Mouse (Mus musculus): ENCODE results near the gene Ppp1r14a.

Ppp1r14a gene

GRCm38 (mm10) chr7:29288942-29289638 lies at the start of gene Ppp1r14a:
Gene Ppp1r14a (plus strand): TSS chr7:29289308.
- CTCF ChIA-PET: interaction anchor here (0.6 to 6.0 kb wide), 51 partner anchors 8 to 1422 kb away, joined by 3 to 50 read pairs (median 4); partner anchors contain the start of genes 2200002D01Rik (in 2 of the 4), Ryr1 (in 2 of the 4), Catsperg1 (in 1 of the 4) and Dpf1 (in 1 of the 4)
- POLR2A ChIA-PET: interaction anchor here in 3 of 4 experiments (0.6 to 3.9 kb wide), 24 partner anchors 8 to 327 kb away, joined by 3 to 26 read pairs (median 3); partner anchors contain the start of genes Yif1b (in 2 of the 3), 2200002D01Rik (in 1 of the 3), Actn4 (in 1 of the 3) and Sipa1l3 (in 1 of the 3)

DNA sequence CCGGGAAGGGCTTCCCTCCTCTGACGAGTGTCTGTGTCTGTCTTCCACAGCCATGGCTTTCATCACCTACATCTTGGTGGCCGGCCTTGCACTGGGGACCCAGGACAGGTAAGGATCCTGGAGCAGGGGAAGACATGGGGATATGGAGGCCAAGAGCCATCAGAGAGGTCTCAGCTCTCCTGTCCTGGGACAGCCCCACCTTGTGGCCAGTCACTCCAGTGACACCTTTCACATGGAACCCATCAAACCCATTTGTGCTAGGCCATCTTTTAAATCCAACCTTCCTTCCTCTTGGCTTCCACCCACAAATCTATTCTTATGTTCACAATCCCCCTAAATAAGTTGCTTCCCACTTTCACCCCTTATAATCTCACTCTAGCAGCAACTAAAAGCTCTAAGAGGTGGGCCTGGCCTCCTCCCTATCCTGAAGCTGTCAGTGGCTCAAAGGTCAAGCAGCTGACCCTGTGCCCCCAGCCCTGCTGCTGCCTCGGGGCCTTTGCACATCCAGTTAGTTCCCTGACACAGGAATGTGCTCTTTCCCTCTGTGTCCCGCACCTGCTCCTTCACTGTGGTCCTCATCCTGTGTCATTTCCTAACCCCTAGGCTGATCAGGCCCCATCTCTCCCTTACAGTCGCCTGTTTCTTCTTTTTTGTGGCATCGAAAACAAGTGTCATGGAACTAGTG lies 44.2 kb upstream of the Ppp1r14a start:
- ChIA-PET CTCF (interaction anchor here (0.5 to 1.9 kb wide), 38 partner anchors 9 to 1087 kb away, joined by 3 to 9 read pairs (median 4); partner anchors contain the start of genes Kcnk6 (in 1 of the 4), Mrps12 (in 1 of the 4), Ppp1r14a (in 1 of the 4) and Psmd8 (in 1 of the 4)), POLR2A (interaction anchor here (0.6 to 2.2 kb wide), 18 partner anchors 10 to 118 kb away, joined by 3 to 11 read pairs (median 4); partner anchors contain the start of genes Psmd8 (in 3 of the 4), Ggn (in 1 of the 4), Kcnk6 (in 1 of the 4) and Spint2 (in 1 of the 4))

- CTCF ChIA-PET: interaction anchor here in 2 of 4 experiments (0.6 to 3.6 kb wide), 7 partner anchors 8 to 89 kb away, joined by 3 to 27 read pairs (median 13); partner anchors contain the start of genes Kcnk6 (in 1 of the 2), Psmd8 (in 1 of the 2) and Yif1b (in 1 of the 2)
- POLR2A ChIA-PET: interaction anchor here in 3 of 4 experiments (0.6 to 4.0 kb wide), 10 partner anchors 8 to 207 kb away, joined by 3 to 33 read pairs (median 8); partner anchors contain the start of genes Yif1b (in 3 of the 3), Ggn (in 1 of the 3), Psmd8 (in 1 of the 3) and Spint2 (in 1 of the 3)
Measured at GRCm38 (mm10) chr7:29246015-29246414, 43.1 kb upstream of the Ppp1r14a start.

DNA sequence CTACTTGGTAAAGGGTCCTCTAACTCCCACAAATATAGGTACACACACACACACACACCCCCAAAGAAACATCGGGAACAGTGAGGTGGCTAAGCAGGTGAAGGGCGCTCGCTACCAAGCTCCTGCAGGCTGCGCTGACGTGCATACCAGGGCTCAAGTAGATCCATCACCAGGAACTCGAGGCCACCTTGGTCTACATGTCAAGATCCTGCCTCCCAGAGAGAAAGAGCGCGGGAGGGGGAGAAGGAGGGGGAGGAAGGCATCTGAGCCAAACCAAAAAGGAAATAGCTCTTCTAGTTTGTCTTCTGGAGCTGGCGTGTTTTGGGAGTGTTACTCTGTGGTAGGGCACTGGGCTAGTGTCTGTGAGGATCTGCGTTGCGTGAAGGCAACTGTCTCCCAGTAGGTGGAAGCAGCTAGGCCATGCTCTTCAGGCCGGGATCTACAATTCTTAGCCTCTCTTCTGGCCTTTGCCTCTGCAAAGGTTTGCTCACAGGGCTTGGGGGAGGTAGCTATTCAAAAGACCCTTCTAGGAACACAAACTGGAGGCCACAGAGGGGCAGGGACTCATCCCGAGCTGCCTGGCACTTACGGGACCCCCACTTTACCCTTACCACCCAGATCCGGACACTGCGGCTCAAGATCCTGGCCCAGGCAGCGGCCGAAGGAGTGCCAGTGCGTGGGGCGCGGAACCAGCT lies 42.3 kb upstream of the Ppp1r14a start:
- ChIA-PET POLR2A (interaction anchor here (0.6 to 4.0 kb wide), 37 partner anchors 9 to 397 kb away, joined by 3 to 33 read pairs (median 5); partner anchors contain the start of genes Yif1b (in 4 of the 4), Fam98c (in 2 of the 4), Ggn (in 2 of the 4) and Ppp1r14a (in 2 of the 4)), CTCF (interaction anchor here in 3 of 4 experiments (0.6 to 3.6 kb wide), 34 partner anchors 8 to 1940 kb away, joined by 3 to 27 read pairs (median 4); partner anchors contain the start of genes Yif1b (in 2 of the 3), Kcnk6 (in 1 of the 3), Ppp1r14a (in 1 of the 3) and Psmd8 (in 1 of the 3))

- POLR2A ChIA-PET: interaction anchor here in 3 of 4 experiments (0.6 to 4.0 kb wide), 45 partner anchors 9 to 397 kb away, joined by 3 to 33 read pairs (median 5); partner anchors contain the start of genes Yif1b (in 3 of the 3), Fam98c (in 2 of the 3), Ggn (in 2 of the 3) and Ppp1r14a (in 2 of the 3)
- CTCF ChIA-PET: interaction anchor here (0.5 to 3.6 kb wide), 51 partner anchors 8 to 1940 kb away, joined by 3 to 27 read pairs (median 4); partner anchors contain the start of genes Ppp1r14a (in 3 of the 4), Psmd8 (in 2 of the 4), Yif1b (in 2 of the 4) and Kcnk6 (in 1 of the 4)
Measured at GRCm38 (mm10) chr7:29247314-29247700, 41.8 kb upstream of the Ppp1r14a start.

DNA sequence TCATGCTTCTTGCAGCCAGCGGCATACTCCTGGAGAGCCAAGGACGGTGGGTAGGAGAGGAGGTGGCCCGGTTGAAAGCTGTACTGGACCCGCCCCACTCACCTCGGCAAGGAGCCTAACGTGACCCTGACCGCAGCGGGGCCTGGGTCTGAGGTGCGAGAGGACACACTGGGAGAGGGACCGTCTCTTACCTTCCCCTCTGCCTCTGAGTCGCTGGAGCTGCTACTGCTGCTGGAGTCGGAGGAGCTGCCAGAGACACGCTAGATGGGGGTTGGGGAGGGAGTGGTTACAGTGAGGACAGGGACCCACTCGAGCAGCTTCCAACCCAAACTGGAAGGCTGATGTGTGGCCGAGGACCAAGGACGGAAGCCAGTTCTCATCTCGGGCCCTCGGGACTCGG lies 41.4 kb upstream of the Ppp1r14a start:
- CTCF ChIA-PET: interaction anchor here (0.5 to 3.6 kb wide), 54 partner anchors 9 to 663 kb away, joined by 3 to 27 read pairs (median 4); partner anchors contain the start of genes Ppp1r14a (in 3 of the 4), Yif1b (in 3 of the 4), Psmd8 (in 2 of the 4) and Ryr1 (in 1 of the 4)
- POLR2A ChIA-PET: interaction anchor here in 3 of 4 experiments (0.6 to 4.0 kb wide), 50 partner anchors 8 to 294 kb away, joined by 3 to 33 read pairs (median 5); partner anchors contain the start of genes Yif1b (in 3 of the 3), Fam98c (in 2 of the 3), Ggn (in 2 of the 3) and Ppp1r14a (in 2 of the 3)

DNA sequence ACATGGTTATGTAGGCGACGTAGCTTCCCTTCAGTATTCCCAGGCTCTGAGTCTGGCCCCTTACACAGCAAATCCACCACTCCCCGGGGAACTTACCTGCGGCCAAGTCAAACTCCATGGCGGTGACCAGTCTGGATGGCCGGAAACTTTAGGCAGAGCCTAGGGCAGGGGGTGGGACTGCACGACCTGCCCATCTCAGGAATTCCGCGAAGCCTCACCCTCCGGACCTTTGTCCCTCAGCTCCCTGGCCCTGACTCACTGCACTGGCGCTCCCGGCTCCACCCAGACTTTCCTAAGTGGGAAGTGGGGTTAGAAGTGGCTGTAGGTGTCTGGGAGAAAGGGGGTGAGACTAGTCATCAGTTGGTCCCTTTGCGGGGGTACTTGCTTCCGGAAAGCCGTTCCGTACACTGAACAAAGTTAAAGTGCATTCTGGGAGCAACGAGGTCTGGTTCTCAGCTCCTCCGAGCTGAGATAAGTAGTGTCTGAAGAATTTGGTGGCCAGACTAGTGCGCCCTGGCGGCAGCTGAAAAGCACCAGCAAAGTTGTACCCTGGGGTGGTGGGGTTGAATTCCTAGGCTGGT lies 40.8 kb upstream of the Ppp1r14a start, which contains the start of gene 2200002D01Rik:
TSS of gene 2200002D01Rik (minus strand) at position 206 of the 581 bp plus-strand sequence.
- ChIA-PET POLR2A (interaction anchor here (0.6 to 4.0 kb wide), 56 partner anchors 9 to 293 kb away, joined by 3 to 33 read pairs (median 5); partner anchors contain the start of genes Yif1b (in 3 of the 4), Ggn (in 2 of the 4), Ppp1r14a (in 2 of the 4) and Psmd8 (in 2 of the 4)), CTCF (interaction anchor here (0.5 to 3.6 kb wide), 51 partner anchors 9 to 662 kb away, joined by 3 to 27 read pairs (median 4); partner anchors contain the start of genes Ppp1r14a (in 3 of the 4), Yif1b (in 3 of the 4) and Psmd8 (in 2 of the 4))

DNA sequence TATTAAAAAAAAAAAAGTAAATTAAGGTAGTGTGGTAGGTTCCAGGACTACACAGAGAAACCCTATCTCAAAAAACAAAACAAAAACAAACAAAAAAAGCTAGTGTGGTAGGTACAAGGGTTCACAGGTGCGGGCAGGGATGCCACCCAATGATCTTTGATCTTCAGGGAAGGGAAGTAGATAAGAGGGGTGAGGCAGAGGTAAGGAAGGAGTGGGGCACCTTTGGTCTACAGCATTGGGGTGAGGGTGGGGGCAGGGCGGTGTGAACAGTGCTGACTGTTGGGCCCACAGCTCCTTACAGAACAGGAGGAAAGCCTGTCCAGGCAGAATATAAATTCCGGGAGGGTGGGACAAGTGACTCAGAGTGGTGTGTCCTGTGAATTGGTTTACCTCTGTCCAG lies 37.9 kb upstream of the Ppp1r14a start:
- ChIA-PET POLR2A (interaction anchor here in 2 of 4 experiments (1.1 to 1.3 kb wide), 4 partner anchors 9 to 21 kb away, joined by 3 read pairs; no protein-coding TSS in a partner anchor), CTCF (no interaction called here)

DNA sequence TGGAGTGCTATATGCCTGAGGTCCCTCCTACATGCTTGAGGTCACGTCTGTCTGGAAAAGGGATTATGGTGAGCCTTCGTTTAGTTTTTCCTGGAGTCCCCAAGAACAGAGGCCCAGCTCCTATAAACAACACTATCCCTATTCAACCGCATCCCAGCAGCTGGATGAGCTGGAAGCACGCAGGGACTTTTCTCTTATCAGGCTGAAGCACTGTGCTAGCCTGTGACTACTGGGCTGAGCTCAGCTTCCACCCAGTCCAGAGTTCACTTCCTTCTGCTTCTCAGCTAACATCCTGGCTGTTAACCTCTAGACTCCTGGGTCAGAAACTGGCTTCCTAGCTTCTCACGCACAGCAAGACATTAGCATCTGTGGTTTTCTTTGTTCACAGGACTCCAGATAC lies 35.3 kb upstream of the Ppp1r14a start:
- ChIA-PET POLR2A (interaction anchor here in 3 of 4 experiments (0.5 to 1.4 kb wide), 13 partner anchors 8 to 1059 kb away, joined by 3 to 6 read pairs (median 3); partner anchors contain the start of gene Yif1b (in 2 of the 3)), CTCF (interaction anchor here in 2 of 4 experiments (0.9 to 1.1 kb wide), 2 partner anchors 9 kb away, joined by 4 read pairs; no protein-coding TSS in a partner anchor)

DNA sequence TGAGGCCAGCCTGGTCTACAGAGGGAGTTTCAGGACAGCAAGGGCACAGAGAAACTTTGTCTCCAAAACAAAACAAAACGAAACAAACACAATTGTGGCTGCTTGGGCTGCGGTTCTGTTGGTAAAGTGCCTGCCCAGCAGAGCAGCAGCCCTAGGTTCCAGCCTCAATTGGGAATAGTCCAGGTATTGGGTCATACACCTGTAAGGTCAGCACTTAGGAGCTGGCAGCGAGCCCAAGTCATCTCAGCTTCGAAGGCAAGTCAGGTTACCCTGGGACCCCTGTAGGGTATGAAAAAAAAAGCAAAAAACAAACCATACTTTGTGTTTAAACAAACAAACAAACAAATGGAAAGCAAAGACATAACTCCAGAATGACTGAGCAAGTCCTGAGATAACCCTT lies 33.2 kb upstream of the Ppp1r14a start:
- ChIA-PET POLR2A (no interaction called here), CTCF (interaction anchor here in 1 of 4 experiments (2.7 kb wide), 1 partner anchor 8 kb away, joined by 10 read pairs; the partner anchor contains the start of gene 2200002D01Rik)

DNA sequence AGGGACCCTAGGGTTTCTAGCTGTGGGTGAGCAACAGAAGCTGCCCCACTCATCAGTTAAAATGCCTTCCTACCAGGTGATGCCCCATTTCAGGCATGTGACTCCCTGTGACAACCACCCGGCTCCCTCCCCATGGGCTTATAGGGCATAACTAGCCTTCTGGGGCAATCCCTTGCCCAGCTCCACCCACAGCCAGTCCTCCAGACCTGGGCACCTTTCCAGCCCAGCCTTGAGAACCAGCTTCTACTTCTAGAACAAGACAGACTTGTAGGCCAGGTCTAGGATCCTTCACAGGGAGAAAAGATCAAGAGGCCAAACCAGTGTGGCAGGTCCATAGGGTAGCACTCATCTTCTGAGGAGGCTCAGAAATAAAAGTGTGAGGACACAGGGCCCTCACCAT lies 31.7 kb upstream of the Ppp1r14a start:
- CTCF ChIA-PET: interaction anchor here in 2 of 4 experiments (0.7 to 2.7 kb wide), 3 partner anchors 9 to 266 kb away, joined by 3 to 10 read pairs (median 4); partner anchors contain the start of gene 2200002D01Rik (in 2 of the 2)
- POLR2A ChIA-PET: interaction anchor here in 3 of 4 experiments (0.6 to 2.4 kb wide), 6 partner anchors 9 to 249 kb away, joined by 3 to 15 read pairs (median 4); partner anchors contain the start of genes 2200002D01Rik (in 1 of the 3), Fam98c (in 1 of the 3) and Spint2 (in 1 of the 3)

GRCm38 (mm10) chr7:29259781-29260730 lies 29.1 kb upstream of the Ppp1r14a start:
- ChIA-PET CTCF (interaction anchor here in 3 of 4 experiments (0.7 to 3.2 kb wide), 4 partner anchors 12 to 22 kb away, joined by 3 to 13 read pairs (median 6); partner anchors contain the start of gene 2200002D01Rik (in 2 of the 3)), POLR2A (interaction anchor here in 2 of 4 experiments (0.8 to 2.0 kb wide), 10 partner anchors 9 to 105 kb away, joined by 3 to 13 read pairs (median 4); partner anchors contain the start of genes Spint2 (in 2 of the 2), 2200002D01Rik (in 1 of the 2) and Yif1b (in 1 of the 2))

DNA sequence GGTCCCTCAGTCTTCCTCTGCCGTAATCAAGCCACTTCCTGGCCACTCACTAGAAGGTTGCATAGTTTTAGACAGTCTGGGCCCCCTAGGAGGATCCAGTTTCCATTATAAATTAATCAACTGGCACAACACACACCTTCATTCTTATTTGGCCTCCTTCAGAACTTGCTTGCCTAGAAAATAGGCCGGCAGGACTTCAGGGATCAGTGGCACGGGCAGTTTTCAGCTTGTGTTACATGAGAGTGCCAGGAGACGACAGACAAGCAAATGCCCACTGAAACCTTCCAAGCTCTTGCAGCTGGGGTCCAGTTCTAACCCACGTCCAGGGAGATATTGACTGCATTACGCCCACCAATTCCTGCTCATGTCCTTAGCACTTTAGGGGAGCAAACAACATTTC lies 27.0 kb upstream of the Ppp1r14a start:
- ChIA-PET POLR2A (interaction anchor here in 2 of 4 experiments (0.6 to 2.9 kb wide), 6 partner anchors 9 to 19 kb away, joined by 3 to 9 read pairs (median 4); partner anchors contain the start of gene 2200002D01Rik (in 1 of the 2)), CTCF (interaction anchor here in 2 of 4 experiments (0.5 to 1.1 kb wide), 2 partner anchors 15 to 41 kb away, joined by 3 read pairs; no protein-coding TSS in a partner anchor)

DNA sequence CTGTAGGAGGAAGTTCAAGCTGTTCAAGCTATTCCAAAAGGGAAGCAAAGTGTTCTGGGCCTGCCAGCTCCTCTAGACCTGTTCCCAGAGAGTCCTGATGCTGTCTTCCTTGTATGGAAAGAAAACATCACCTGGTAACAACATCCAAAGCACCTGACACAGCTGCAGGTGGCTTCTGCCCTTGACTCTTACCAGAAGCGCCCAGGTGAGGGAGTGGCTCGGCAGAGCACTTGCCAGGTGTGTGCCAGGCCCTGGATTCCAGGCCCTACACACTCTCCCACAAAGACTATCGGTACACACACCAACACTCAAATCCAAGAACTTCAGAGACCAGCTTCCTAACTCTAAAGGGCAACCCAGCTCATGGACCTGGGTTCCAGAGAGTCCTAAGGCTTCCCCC lies 25.3 kb upstream of the Ppp1r14a start:
- POLR2A ChIA-PET: interaction anchor here in 2 of 4 experiments (0.7 to 2.9 kb wide), 5 partner anchors 9 to 17 kb away, joined by 3 to 9 read pairs (median 3); partner anchors contain the start of gene Spint2 (in 1 of the 2)
- CTCF ChIA-PET: interaction anchor here in 2 of 4 experiments (0.6 to 1.8 kb wide), 3 partner anchors 16 to 20 kb away, joined by 3 to 6 read pairs (median 3); no protein-coding TSS in a partner anchor
